Mouse (Mus musculus): ENCODE results near the gene Ackr2. TPM values are rescaled to one million over a fixed set of nuclear protein-coding genes. Genes with fewer than 3 reads are reported as not detected.

The Ackr2 gene
- polyA plus RNA-seq (2015; fragmentation: Nextera tagmentation; extraction: Ambion mirVana) = 1.2 and 1.4 TPM in 2 replicates

DNA sequence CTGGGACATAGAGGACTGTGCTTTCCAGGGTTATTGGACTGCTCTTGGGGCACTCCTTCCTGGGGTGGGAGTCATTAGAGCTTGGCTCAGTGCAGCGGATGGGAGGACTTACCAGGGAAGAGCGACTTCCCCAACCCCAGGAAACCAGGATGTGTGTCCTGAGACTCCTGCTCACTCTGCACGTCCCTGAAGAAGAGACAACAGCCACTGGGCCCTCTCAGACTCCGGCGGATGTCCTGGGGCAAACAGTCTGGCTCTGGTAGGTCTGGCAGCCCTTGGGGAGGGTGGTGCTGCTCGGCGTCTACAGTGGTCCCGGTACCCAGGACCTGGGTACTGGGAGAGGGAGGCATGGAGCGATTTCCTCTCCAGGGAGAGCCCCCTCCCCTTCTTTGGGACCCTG, at the start of gene Ackr2:
Gene Ackr2, plus strand, starts transcription at position 111 of the 400 bp plus-strand sequence.
- Histone ChIP-seq H3K27me3 (no peaks in the 10 kb centered on the region), H3K4me3 (no peak within 1 kb of the TSS), H3K27ac (replicated peaks) (no peak within 1 kb of the TSS), H3K4me2 (no peak within 1 kb of the TSS), H3K9me3 (no peaks in the 10 kb centered on the region), H3K4me1 (replicated peaks) (no peaks in the 10 kb centered on the region), H3K9ac (no peak within 1 kb of the TSS), H3K36me3 (no peaks in the 10 kb centered on the region)
- ATAC-seq (ENCODE audit: low read depth) = no peak
- WGBS = 81% methylated on average over 9 of the region's 9 CpGs

GRCm38 (mm10) chr9:121854246-121854645, 43.9 kb upstream of the Ackr2 start:
- Histone ChIP-seq H3K27ac (replicated peaks) (no peak overlapping the region), H3K36me3 (peaks cover 27% of the 10 kb centered on the region), H3K27me3 (no peaks in the 10 kb centered on the region), H3K4me2 (no peak overlapping the region), H3K9me3 (no peaks in the 10 kb centered on the region), H3K9ac (no peak overlapping the region), H3K4me1 (replicated peaks) (peaks cover 22% of the 10 kb centered on the region), H3K4me3 (no peak overlapping the region)
- ATAC-seq (ENCODE audit: low read depth) = no peak
- 97% methylated on average over 3 of the region's 3 CpGs for WGBS

DNA sequence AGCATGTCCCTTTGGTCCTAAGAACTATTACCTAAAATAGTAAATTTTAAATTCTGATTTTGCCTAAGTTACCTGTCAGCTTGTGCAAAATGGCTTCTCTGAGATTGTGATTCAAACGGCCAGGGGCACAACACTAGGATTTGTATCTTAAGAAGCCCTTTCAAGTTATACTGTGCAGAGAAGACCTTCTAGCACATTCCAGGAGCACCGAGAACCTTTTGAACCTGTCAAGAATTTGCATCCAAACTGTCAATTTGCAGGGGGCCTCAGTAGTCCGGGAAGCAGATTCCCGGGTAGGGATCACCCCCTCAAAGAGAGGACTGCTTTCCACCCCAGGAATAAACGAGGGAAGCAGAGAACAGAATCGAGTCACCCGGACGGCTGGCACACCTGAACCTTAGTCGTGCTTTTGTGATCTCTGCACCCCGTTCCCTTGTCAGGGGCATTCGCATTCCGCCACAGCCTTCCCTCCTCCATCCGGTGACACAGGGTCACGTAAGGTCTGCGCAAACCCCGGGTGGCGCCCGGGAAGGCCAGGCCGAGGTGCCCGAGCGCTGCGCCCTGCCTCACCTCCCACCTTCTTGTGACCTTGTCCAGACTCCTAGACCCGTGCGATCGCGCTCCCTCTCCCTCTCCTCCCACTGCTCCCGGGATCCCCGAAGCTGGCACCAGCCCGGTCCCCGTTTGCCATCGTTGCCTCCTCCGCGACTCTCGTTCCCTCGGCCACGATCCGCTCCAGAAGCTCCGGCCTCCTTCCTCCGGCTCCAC, 41.3 kb upstream of the Ackr2 start:
- Histone ChIP-seq H3K9me3 (no peaks in the 10 kb centered on the region), H3K9ac (peak overlapping the region; percentile 94), H3K27ac (replicated peaks) (peak overlapping the region; percentile 93), H3K27me3 (no peaks in the 10 kb centered on the region), H3K4me3 (peak overlapping the region; percentile 82), H3K36me3 (peaks cover 4% of the 10 kb centered on the region), H3K4me1 (replicated peaks) (peaks cover 22% of the 10 kb centered on the region), H3K4me2 (peak overlapping the region; percentile 94)
- no peak; the same call in 1 of the 2 replicates for ATAC-seq (ENCODE audit: low read depth)
- 1% methylated on average over 39 of the region's 39 CpGs for WGBS

GRCm38 (mm10) chr9:121857474-121858152, 40.5 kb upstream of the Ackr2 start:
- 1% methylated on average over 70 of the region's 70 CpGs for WGBS
- H3K4me2 ChIP-seq = peak overlapping the region; percentile 94

DNA sequence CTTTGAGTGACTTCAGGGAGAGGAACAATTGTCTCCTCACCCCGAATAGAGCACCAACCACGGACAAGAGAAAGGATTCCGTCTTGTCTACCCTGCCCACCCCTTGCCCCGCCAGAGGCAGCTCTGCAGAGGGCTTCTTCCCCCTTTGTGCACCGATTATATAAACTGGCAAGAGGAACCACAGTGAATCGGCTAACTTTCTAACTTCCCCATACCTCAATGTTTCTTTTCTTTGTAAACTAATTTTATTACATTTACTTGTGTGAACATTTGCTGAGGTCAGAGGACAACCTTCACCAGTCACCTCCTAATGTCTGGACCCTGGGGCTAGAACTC, 40.0 kb upstream of the Ackr2 start, which contains the start of gene Higd1a:
Gene Higd1a, minus strand, starts transcription at position 210 of the 336 bp plus-strand sequence.
- peak within 1 kb of the TSS; percentile 82 for H3K4me3 ChIP-seq
- no peaks in the 10 kb centered on the region for H3K36me3 ChIP-seq
- H3K27me3 ChIP-seq = no peaks in the 10 kb centered on the region
- WGBS = 10% methylated on average over 6 of the region's 6 CpGs
- no peaks in the 10 kb centered on the region for H3K9me3 ChIP-seq
- peak within 1 kb of the TSS; percentile 93 for H3K27ac ChIP-seq (replicated peaks)
- H3K9ac ChIP-seq = peak within 1 kb of the TSS; percentile 94
- H3K4me1 ChIP-seq (replicated peaks) = peaks cover 22% of the 10 kb centered on the region
- ATAC-seq (ENCODE audit: low read depth) = no peak
- peak within 1 kb of the TSS; percentile 94 for H3K4me2 ChIP-seq

More at GRCm38 (mm10) chr9:121857474-121858152, 40.5 kb upstream of the Ackr2 start:
- Histone ChIP-seq H3K4me3 (peak overlapping the region; percentile 82), H3K27ac (replicated peaks) (peak overlapping the region; percentile 93), H3K36me3 (no peaks in the 10 kb centered on the region), H3K9me3 (no peaks in the 10 kb centered on the region), H3K9ac (peak overlapping the region; percentile 94), H3K4me1 (replicated peaks) (peaks cover 22% of the 10 kb centered on the region), H3K27me3 (no peaks in the 10 kb centered on the region)
- peak; percentile 97 for ATAC-seq (ENCODE audit: low read depth)

DNA sequence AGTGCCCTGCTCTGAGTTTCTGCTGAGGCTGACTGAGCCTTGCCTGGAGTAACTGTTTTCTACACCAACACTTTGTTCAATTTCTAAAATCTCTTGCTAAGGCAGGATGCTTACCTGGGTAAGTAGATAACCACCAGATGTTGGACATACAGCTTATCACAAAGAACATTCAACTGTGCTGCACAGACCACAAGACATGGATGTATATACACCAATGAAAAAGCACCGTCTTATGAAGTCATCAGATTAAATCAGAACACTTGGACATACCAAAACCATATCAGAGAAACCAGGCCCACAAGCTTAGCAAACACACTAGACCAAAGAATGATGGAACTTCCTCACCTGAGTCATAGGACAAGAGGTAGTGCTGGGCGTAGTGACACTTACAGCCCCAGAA, 38.8 kb upstream of the Ackr2 start:
- H3K27ac ChIP-seq (replicated peaks) = no peak overlapping the region
- WGBS = 99% methylated on average over 2 of the region's 2 CpGs
- peaks cover 22% of the 10 kb centered on the region for H3K4me1 ChIP-seq (replicated peaks)
- no peak overlapping the region for H3K4me3 ChIP-seq
- no peak for ATAC-seq (ENCODE audit: low read depth)
- no peak overlapping the region for H3K4me2 ChIP-seq
- H3K27me3 ChIP-seq = no peaks in the 10 kb centered on the region
- no peak overlapping the region for H3K9ac ChIP-seq
- H3K36me3 ChIP-seq = no peaks in the 10 kb centered on the region
- no peaks in the 10 kb centered on the region for H3K9me3 ChIP-seq

DNA sequence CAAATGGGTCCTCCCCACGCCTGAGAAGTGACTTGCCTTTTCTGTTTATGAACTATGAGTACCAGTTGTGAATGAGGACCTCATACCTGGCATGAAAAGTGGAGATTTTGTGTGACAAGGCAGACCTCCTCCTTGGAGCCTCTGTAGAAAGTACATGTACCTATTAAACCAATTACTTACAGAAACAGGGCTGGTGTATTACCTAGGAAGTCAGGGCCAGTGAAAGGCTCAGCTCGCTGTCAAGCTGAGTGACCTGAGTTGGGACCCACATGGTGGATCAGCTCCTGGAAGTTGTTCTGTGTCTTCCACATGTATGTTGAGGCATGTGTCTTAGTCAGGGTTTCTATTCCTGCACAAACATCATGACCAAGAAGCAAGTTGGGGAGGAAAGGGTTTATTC, 37.2 kb upstream of the Ackr2 start:
- H3K27ac ChIP-seq (replicated peaks) = no peak overlapping the region
- WGBS = 86% methylated on average over 2 of the region's 2 CpGs
- H3K36me3 ChIP-seq = no peaks in the 10 kb centered on the region
- no peak overlapping the region for H3K4me2 ChIP-seq
- H3K4me1 ChIP-seq (replicated peaks) = peaks cover 21% of the 10 kb centered on the region
- no peak for ATAC-seq (ENCODE audit: low read depth)
- H3K4me3 ChIP-seq = no peak overlapping the region
- H3K9me3 ChIP-seq = no peaks in the 10 kb centered on the region
- H3K9ac ChIP-seq = no peak overlapping the region
- H3K27me3 ChIP-seq = no peaks in the 10 kb centered on the region

DNA sequence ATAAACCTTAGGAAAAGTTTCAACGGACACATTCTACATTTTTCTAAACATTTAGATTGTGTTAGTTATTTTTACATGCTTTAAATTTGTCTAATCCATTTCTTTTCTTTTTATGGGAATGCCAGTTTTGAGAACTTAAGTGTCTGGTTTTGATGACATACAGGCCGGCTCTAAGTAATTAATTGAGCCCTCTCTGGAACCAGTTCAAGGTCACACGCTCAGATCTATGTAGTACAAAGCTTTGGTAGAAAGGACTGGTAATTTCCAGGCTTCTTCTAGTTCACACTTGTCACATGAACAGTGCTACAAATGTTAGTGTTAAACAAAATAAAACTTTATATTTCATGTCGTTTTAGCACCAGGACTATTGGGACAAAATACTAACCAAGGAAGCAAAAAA, 33.3 kb upstream of the Ackr2 start:
- H3K27ac ChIP-seq (replicated peaks) = no peak overlapping the region
- H3K27me3 ChIP-seq = 0 out of 2 replicates have a peak, but pooled peaks cover 8% of the 10 kb centered on the region
- H3K4me3 ChIP-seq = no peak overlapping the region
- ATAC-seq (ENCODE audit: low read depth) = no peak
- WGBS = 72% methylated on average over 4 of the region's 4 CpGs
- H3K9ac ChIP-seq = no peak overlapping the region
- H3K4me2 ChIP-seq = no peak overlapping the region
- H3K9me3 ChIP-seq = no peaks in the 10 kb centered on the region
- no peaks in the 10 kb centered on the region for H3K36me3 ChIP-seq
- H3K4me1 ChIP-seq (replicated peaks) = peaks cover 12% of the 10 kb centered on the region

DNA sequence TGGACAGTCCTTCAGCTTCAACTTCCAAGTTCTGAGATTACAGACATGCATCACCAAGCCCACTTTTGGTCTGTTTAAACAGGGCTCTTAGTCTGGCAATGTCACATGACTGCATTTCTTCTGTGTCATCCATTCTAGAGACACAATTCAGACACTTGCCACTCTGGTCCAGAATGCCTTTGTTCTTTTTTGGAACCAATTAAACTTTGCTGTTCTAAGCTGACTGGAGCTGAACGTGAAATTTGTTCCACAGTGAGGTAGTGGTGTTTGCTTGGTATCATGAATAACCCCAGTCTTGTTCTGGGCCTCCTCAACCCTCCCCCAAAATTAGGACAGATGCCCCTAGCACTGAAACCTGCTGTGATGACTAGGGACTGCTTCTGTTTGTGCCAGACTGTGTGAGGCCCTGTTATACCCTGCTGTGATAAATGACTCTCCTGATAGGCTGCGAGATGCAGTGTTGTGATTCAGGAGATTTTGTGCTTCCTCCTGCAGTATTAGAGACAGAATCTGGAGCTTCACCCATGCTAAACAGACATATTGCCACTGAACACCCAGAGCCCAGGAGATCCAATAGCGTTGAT, 32.6 kb upstream of the Ackr2 start:
- WGBS = 27% methylated on average over 3 of the region's 3 CpGs
- H3K27ac ChIP-seq (replicated peaks) = 0 out of 2 replicates have a peak overlapping the region, but pooled peaks have one; percentile 7
- ATAC-seq (ENCODE audit: low read depth) = peak; percentile 40; the same call in 1 of the 2 replicates
- no peak overlapping the region for H3K4me2 ChIP-seq
- H3K9me3 ChIP-seq = no peaks in the 10 kb centered on the region
- no peaks in the 10 kb centered on the region for H3K36me3 ChIP-seq
- H3K4me1 ChIP-seq (replicated peaks) = peaks cover 19% of the 10 kb centered on the region
- H3K4me3 ChIP-seq = no peak overlapping the region
- 0 out of 2 replicates have a peak, but pooled peaks cover 8% of the 10 kb centered on the region for H3K27me3 ChIP-seq
- H3K9ac ChIP-seq = no peak overlapping the region

DNA sequence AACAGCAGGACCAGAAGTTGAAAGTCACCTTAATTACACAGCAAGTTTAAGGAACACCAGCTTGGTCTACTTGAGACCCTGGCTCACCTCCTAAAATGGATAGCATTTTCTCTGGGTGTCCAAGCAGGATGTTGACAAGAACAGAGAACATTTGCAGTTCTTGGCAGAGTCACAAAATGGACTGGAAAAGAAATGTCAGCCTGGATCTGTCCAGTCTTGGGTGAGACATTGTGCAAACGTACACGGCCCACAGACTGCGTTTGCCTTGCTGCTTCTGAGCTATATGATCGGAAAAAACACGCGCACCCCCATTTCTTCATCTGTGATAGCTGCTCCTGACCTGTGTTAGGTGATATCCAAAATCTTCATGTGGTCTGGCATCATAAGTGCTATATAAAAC, 30.5 kb upstream of the Ackr2 start:
- no peak overlapping the region for H3K4me3 ChIP-seq
- H3K27me3 ChIP-seq = 0 out of 2 replicates have a peak, but pooled peaks cover 8% of the 10 kb centered on the region
- no peaks in the 10 kb centered on the region for H3K9me3 ChIP-seq
- H3K36me3 ChIP-seq = no peaks in the 10 kb centered on the region
- H3K9ac ChIP-seq = no peak overlapping the region
- no peak for ATAC-seq (ENCODE audit: low read depth)
- 95% methylated on average over 6 of the region's 6 CpGs for WGBS
- H3K4me1 ChIP-seq (replicated peaks) = peaks cover 23% of the 10 kb centered on the region
- no peak overlapping the region for H3K4me2 ChIP-seq
- no peak overlapping the region for H3K27ac ChIP-seq (replicated peaks)

- Histone ChIP-seq H3K36me3 (no peaks in the 10 kb centered on the region), H3K9me3 (no peaks in the 10 kb centered on the region), H3K4me3 (no peak overlapping the region), H3K4me1 (replicated peaks) (peaks cover 23% of the 10 kb centered on the region), H3K27ac (replicated peaks) (no peak overlapping the region), H3K9ac (no peak overlapping the region), H3K27me3 (0 out of 2 replicates have a peak, but pooled peaks cover 9% of the 10 kb centered on the region), H3K4me2 (no peak overlapping the region)
- WGBS = 80% methylated on average over 6 of the region's 6 CpGs
- no peak for ATAC-seq (ENCODE audit: low read depth)
These were observed 29.9 kb upstream of the Ackr2 start for GRCm38 (mm10) chr9:121868236-121868635.

GRCm38 (mm10) chr9:121869432-121869831, 28.7 kb upstream of the Ackr2 start:
- Histone ChIP-seq H3K27me3 (peaks cover 13% of the 10 kb centered on the region; the same call in 1 of the 2 replicates), H3K9ac (no peak overlapping the region), H3K36me3 (no peaks in the 10 kb centered on the region), H3K4me2 (no peak overlapping the region), H3K4me3 (no peak overlapping the region), H3K4me1 (replicated peaks) (peaks cover 23% of the 10 kb centered on the region), H3K9me3 (no peaks in the 10 kb centered on the region), H3K27ac (replicated peaks) (peak overlapping the region; percentile 56; the same call in 1 of the 2 replicates)
- no peak for ATAC-seq (ENCODE audit: low read depth)
- WGBS = 82% methylated on average over 5 of the region's 5 CpGs
